Mouse (Mus musculus): ENCODE measurements around the gene Gm28230.

DNA sequence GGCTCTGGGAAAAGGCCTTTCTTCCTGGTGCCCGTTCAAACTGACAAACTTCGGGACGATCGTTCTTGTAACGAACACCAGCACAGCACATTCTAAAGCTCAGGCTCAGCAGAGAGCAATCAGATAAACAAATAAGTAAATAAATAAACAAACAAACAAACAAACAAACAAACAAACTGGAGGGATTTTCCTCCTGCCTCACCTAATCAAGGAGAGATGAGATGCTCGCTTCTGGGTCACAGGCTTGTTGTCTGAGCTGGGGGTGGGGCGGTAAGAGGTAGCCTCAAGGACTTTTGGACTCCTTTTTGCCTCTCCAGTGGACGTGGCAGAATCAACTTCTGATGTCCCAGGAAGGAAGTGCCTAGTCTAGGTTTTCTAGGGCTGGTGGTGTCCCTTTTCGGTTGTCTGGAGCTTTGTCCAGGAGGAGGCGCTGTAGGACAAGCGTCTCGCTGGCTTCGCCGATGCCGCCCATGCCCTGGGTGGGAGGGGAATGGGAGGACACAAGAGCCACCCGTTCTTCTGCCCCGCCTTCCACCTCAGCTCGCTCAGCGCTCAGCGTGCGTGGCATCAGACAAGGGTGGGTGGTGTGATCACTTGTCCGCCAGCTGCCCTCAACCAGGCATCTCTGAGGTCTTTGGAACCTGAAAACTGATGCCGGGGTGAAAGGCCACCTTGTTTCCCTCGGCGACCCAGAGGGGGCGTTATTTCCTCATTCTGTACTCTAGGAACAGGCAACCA lies 10.9 kb upstream of the Gm28230 start:
- TF ChIP-seq CTCF (IDR thresholded peaks at IDR 0.05; ENCODE audit: insufficient read depth, low read length) (peak; percentile 84), POLR2A (IDR thresholded peaks at IDR 0.05; ENCODE audit: borderline replicate concordance, extremely low read depth, low read depth, low read length) (no peak)

Data from lung, adult 2 months (tissue).